Mouse (Mus musculus): Measurements from ENCODE around the gene Btbd17.

Btbd17 gene

DNA sequence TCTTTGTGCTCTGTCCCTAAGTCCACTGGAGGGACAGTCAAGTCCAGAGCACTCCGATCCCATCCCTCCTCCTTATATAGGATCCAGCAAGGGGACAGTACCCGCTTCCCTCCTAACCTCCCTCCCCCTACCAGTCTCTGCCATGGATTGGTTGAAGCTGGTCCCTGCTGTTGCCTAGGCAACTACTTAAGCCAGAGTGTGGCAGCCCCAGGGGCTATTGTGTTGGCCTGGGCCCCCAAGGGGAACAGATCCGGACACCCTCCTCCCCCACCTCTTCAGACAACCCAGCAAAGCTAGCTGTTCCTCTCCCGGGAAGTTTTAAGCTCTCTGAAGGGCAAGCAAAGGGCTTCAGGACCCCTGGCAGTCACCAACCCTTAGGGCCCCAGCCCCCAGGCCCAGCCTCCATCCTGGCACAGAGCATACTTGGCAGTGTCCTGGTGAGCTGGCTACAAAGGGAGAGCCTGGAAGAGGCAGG, at the start of gene Btbd17:
TSS of gene Btbd17 (minus strand) at position 98 of the 475 bp plus-strand sequence.
- DNase-seq (ENCODE audit: low read depth, low spot score), result peak; percentile 91

- no peak for DNase-seq (ENCODE audit: low read depth, low spot score)
These were observed 48.9 kb upstream of the Btbd17 start for GRCm38 (mm10) chr11:114844464-114845220.

DNA sequence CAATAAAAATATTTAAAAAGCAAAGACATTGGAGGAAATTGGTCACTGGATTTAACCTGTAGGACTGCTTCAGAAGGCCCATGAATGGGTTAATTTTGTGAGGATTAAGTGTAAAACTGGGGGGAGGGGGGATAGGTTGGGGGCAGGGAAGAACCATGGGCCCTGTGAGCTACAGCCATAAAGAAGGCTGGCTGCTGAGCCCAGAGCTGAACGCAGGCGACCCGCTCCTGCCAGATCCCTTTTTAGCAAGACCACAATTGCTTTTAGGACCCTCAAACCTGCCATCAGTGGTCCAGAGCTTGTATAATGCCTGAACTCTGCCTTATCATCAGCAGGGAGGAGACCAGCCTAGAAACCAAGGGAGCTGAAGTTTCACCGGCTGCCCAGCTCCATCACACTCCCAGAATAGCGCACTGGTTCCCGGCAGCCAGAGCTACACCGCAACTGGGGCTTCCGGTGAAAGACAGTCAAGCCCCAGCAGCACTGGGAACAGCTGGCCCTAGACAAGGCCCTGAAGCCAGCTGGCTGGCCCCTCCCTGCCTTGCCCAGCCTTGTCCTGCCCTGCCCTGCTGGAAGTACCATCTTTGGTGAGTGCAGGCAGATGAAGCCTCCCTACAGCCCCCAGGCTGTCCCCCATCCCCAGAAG, 48.2 kb upstream of the Btbd17 start:
- DNase-seq (ENCODE audit: low read depth, low spot score), result no peak

DNA sequence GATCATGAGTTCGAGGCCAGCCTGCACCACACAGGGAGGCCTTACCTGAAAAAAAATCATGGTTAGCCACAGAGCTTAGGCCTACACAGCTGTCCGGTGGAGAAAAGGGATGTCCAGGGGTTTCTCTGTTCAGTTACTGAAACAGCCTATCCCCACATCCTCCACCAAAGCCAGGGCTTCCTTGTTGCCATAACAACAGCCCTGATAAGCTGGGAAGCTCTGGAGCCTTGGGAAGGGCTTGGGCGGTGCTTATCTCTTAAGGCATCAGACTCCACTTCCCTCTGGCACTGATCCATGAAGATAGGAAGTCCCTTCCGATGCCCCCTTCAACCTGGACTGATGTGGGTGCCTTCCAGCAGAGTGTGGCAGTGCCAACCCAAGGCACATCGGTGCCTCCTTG, 37.4 kb upstream of the Btbd17 start:
- peak; percentile 72 for DNase-seq (ENCODE audit: low read depth, low spot score)

DNA sequence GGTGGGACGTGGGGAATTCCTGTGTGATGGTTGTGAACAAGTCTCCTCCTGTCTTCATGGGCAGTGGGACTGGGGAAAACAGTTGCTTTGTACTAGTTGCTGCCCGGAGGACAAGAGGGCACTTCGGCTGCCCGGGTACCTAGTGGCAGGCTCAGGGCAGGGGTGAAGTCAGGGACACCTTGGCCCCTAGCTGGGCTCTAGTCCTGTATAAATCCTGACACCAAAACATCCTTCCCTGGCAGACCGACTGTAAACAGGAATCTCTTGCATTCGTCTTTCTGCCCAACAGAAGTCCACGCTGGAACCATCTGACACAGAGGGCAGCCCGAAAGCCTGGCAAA, 34.7 kb upstream of the Btbd17 start:
- no peak for DNase-seq (ENCODE audit: low read depth, low spot score)

- peak; percentile 94 for DNase-seq (ENCODE audit: low read depth, low spot score)
These were observed 34.0 kb upstream of the Btbd17 start for GRCm38 (mm10) chr11:114829499-114830432.

GRCm38 (mm10) chr11:114826686-114827085, 30.9 kb upstream of the Btbd17 start:
- no peak for DNase-seq (ENCODE audit: low read depth, low spot score)

- no peak for DNase-seq (ENCODE audit: low read depth, low spot score)
These were observed 27.5 kb upstream of the Btbd17 start for GRCm38 (mm10) chr11:114823199-114823725.

- DNase-seq (ENCODE audit: low read depth, low spot score), result no peak
These were observed 27.0 kb upstream of the Btbd17 start for GRCm38 (mm10) chr11:114822727-114823126.

DNA sequence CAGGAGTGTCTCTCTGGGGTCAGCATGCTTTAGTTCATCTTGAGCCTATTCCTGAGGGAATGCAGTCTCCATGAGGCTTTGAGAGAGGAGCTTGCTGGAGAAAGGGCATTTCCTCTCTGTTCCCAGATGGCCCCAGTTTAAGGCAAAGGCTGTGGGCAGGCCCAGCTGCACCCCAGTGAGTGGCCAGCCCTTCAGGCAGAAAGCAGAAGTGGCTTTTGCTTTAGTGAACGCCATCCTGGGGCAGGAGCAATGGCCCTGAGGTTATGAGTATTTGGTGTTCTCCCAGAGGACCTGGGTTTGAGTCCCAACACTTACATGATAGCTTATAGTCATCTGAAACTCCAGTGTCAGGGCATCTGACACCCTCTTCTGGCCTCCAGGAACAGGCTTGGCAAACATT, 25.6 kb upstream of the Btbd17 start:
- no peak for DNase-seq (ENCODE audit: low read depth, low spot score)

DNA sequence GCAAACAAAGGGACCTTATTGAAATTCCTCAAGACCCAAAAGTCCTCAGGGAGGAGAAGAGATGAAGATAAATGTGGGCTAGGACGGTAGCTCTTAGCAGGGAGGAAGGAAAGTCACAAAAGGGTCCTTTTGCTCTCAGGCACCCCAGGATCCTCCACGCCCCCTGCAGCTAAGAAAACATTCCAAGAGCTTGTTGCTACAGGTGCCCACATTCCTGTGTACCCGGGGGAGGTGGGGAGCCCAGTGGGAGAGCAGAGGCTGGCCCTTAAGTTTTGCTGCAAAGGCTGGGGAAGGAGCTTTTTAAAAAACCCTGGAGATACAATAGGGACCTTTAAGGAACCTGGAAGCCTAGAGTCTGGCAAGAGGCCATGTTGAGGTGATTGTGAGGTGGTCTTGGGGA, 24.7 kb upstream of the Btbd17 start:
- peak; percentile 77 for DNase-seq (ENCODE audit: low read depth, low spot score)

- DNase-seq (ENCODE audit: low read depth, low spot score), result no peak
These were observed 23.4 kb upstream of the Btbd17 start for GRCm38 (mm10) chr11:114819110-114819509.

- no peak for DNase-seq (ENCODE audit: low read depth, low spot score)
These were observed 22.4 kb upstream of the Btbd17 start for GRCm38 (mm10) chr11:114818185-114818584.

DNA sequence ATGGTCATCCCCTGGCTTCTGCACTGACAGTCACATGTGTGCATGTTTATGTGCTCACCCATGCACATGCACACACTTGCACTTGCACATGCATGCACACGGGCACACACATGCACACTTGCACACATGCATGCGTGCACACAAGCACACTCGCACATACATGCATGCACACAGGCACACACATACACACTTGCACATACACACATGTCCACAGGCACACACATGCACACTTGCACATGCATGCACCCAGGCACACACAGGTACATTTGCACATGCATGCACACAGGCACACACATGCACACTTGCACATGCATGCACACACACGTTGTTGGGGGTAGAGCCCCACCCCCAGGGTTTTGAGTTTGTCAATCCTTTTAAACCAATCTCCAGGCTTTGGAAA, 21.2 kb upstream of the Btbd17 start:
- DNase-seq (ENCODE audit: low read depth, low spot score), result no peak

GRCm38 (mm10) chr11:114814873-114815592, 19.3 kb upstream of the Btbd17 start:
- peak; percentile 39 for DNase-seq (ENCODE audit: low read depth, low spot score)

DNA sequence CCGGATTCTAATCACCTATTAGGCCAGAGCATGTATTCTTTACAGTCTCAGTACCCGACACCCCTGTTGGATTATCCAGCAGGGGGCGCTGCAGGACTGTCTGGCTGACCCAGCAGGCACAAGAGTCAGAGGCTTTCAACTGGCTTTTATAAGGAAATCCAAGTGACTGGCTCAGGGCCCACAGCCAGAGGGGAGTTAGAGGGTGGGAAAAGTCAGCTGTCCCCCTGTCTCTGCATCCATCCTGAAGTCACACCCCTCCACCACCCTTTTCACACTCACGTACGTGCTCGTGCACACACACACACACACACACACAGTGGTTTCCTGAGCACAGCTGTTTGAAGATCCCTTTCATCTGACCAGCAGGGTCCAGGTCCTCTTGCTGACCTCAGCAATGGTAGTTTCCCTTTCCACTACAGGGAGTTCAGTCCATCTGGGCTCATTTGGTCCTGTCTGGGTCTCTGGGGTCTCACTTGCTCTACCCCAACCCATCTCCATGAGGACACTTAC, 17.0 kb upstream of the Btbd17 start:
- DNase-seq (ENCODE audit: low read depth, low spot score), result peak; percentile 85

GRCm38 (mm10) chr11:114810344-114810743, 14.6 kb upstream of the Btbd17 start:
- peak; percentile 68 for DNase-seq (ENCODE audit: low read depth, low spot score)

DNA sequence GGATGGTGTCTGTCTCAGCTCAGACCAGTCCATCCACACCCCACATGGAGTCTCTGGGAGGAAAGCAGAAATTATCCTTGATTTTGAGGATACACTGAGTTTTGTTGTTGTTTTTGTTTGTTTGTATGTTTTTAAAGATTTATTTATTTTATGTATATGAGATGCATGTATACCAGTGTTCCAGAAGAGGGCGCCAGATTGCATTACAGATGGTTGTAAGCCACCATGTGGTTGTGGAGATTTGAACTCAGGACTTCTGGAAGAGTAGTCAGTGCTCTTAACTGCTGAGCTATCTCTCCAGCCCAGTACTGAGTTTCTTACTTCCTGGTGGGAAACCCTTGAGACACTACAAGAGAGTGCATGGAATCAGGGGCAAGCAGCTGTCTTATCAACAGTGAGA, 13.6 kb upstream of the Btbd17 start:
- no peak for DNase-seq (ENCODE audit: low read depth, low spot score)

- DNase-seq (ENCODE audit: low read depth, low spot score), result no peak
These were observed 12.1 kb upstream of the Btbd17 start for GRCm38 (mm10) chr11:114807686-114808427.

DNA sequence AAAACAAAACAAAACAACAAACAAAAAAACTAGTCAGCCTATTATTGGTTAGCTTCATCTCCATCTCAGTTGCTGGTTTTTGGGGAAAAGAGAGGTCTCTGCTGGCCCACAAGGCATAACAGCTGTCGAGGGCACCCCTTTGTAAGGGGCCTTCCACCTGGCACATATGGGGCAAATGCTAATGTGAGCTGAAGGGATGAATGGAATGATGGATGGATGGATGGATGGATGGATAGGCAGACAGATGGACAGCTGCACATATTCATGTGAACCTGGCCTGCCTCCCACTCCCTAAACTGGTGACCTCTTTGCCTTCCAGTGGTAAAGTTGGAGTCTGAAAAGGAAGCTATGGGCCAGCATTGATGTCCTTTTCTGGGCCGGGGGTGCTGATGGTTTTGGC, 11.3 kb upstream of the Btbd17 start:
- DNase-seq (ENCODE audit: low read depth, low spot score), result no peak

Data from R1 (cell line).